Mouse (Mus musculus): ENCODE data around the gene Large1. TPM values are rescaled to one million over a fixed set of nuclear protein-coding genes. Genes with fewer than 3 reads are reported as not detected.
"Not testable (repeated sequence)": the region's sequence is repeated elsewhere in the genome, so short reads cannot be mapped to it uniquely, and the experiment has no call there.

Gene Large1
- polyA plus RNA-seq, 1 experiment from 2014 or later, result 9.6 TPM

GRCm38 (mm10) chr8:73328056-73328455, 25.3 kb downstream of the Large1 start:
- H3K4me2 ChIP-seq, result no peak overlapping the region
- no peak overlapping the region for H3K9ac ChIP-seq
- no peak overlapping the region for H3K27ac ChIP-seq
- H3K36me3 ChIP-seq, result peaks cover 10% of the 10 kb centered on the region
- ATAC-seq (ENCODE audit: insufficient number of reproducible peaks, insufficient read depth, low FRiP score, low TSS enrichment, low read depth), result no peak
- 82% methylated on average over 3 of the region's 3 CpGs for WGBS
- H3K4me1 ChIP-seq, result peaks cover 8% of the 10 kb centered on the region; the same call in 1 of the 2 replicates
- H3K9me3 ChIP-seq, result no peaks in the 10 kb centered on the region
- no peaks in the 10 kb centered on the region for H3K27me3 ChIP-seq
- H3K4me3 ChIP-seq, result no peak overlapping the region

DNA sequence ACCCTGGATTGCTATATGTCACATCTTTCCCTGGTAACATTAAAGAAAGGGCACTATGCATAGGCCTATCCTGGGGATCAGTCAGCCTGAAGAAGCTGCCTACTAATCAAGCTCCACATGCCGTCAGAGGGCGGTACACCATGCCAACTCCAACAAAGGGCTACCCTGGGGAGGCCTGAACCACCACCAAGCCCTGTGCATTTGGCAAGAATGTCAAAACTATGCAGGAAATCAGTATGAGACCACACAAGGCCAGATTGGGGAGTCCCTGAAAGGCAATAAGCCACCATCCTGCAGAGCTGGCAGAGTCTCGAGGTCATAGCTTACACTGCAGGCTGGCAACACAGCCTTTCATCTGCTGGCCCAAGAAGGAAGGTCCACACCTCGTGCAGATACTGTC, 28.7 kb downstream of the Large1 start:
- Histone ChIP-seq H3K27ac (no peak overlapping the region), H3K36me3 (no peaks in the 10 kb centered on the region), H3K4me1 (peaks cover 8% of the 10 kb centered on the region; the same call in 1 of the 2 replicates), H3K9me3 (no peaks in the 10 kb centered on the region), H3K9ac (no peak overlapping the region), H3K4me2 (no peak overlapping the region), H3K27me3 (no peaks in the 10 kb centered on the region), H3K4me3 (no peak overlapping the region)
- ATAC-seq (ENCODE audit: insufficient number of reproducible peaks, insufficient read depth, low FRiP score, low TSS enrichment, low read depth), result no peak
- 66% methylated on average over 4 of the region's 4 CpGs for WGBS

DNA sequence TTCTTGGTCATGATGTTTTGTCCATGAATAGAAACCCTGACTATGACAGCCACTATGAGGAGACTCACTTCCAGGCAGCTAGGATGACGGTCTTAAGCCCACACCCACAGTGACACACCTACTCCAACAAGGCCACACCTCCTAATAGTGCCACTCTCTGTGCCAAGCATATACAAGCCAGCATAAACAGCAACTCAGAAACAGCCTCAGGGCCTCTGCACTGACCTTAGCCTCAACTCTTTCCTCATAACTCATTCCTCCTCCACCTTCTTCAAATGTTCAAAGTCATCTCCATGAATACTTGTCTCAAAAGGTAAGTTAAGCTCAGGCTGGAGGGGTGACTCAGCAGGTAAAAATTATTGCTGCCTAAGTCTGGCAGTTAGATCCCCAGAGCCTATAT, 29.7 kb downstream of the Large1 start:
- Histone ChIP-seq H3K27ac (no peak overlapping the region), H3K9me3 (no peaks in the 10 kb centered on the region), H3K4me1 (peaks cover 8% of the 10 kb centered on the region; the same call in 1 of the 2 replicates), H3K27me3 (no peaks in the 10 kb centered on the region), H3K4me3 (no peak overlapping the region), H3K4me2 (no peak overlapping the region), H3K36me3 (no peaks in the 10 kb centered on the region), H3K9ac (no peak overlapping the region)
- no peak for ATAC-seq (ENCODE audit: insufficient number of reproducible peaks, insufficient read depth, low FRiP score, low TSS enrichment, low read depth)
- 85% methylated on average over 1 of the region's 1 CpGs for WGBS

- H3K4me3 ChIP-seq, H3K4me2 ChIP-seq, H3K27ac ChIP-seq, H3K36me3 ChIP-seq, H3K4me1 ChIP-seq, H3K27me3 ChIP-seq, H3K9me3 ChIP-seq, H3K9ac ChIP-seq: not testable (repeated sequence)
- WGBS, result 100% methylated on average over 1 of the region's 3 CpGs
- ATAC-seq (ENCODE audit: insufficient number of reproducible peaks, insufficient read depth, low FRiP score, low TSS enrichment, low read depth), result peak; percentile 88; the same call in 1 of the 2 replicates
Observed at GRCm38 (mm10) chr8:73319500-73319899, 33.8 kb downstream of the Large1 start.

DNA sequence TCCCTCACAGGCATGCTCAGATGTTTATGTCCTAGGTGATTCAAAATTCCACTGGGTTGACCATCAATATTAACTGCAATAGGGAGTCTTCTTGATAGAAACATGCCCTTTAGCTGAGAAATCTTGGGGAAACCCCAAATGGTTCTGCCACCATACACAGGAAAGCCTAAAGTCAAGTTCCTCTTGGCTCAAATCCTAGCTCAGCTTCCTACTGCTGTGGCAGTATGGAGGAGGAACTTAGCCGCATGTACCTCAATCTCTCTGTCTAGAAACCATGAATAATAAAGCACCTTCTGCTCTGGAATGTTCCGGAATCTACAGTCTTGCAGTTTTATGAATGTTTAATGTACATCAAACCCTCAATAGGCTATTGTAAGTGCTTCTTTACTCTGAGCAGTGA, 39.4 kb downstream of the Large1 start:
- Histone ChIP-seq H3K9me3 (no peaks in the 10 kb centered on the region), H3K4me3 (no peak overlapping the region), H3K27ac (no peak overlapping the region), H3K9ac (no peak overlapping the region), H3K36me3 (no peaks in the 10 kb centered on the region), H3K4me2 (no peak overlapping the region), H3K27me3 (no peaks in the 10 kb centered on the region), H3K4me1 (no peaks in the 10 kb centered on the region)
- 89% methylated on average over 2 of the region's 2 CpGs for WGBS
- no peak for ATAC-seq (ENCODE audit: insufficient number of reproducible peaks, insufficient read depth, low FRiP score, low TSS enrichment, low read depth)

DNA sequence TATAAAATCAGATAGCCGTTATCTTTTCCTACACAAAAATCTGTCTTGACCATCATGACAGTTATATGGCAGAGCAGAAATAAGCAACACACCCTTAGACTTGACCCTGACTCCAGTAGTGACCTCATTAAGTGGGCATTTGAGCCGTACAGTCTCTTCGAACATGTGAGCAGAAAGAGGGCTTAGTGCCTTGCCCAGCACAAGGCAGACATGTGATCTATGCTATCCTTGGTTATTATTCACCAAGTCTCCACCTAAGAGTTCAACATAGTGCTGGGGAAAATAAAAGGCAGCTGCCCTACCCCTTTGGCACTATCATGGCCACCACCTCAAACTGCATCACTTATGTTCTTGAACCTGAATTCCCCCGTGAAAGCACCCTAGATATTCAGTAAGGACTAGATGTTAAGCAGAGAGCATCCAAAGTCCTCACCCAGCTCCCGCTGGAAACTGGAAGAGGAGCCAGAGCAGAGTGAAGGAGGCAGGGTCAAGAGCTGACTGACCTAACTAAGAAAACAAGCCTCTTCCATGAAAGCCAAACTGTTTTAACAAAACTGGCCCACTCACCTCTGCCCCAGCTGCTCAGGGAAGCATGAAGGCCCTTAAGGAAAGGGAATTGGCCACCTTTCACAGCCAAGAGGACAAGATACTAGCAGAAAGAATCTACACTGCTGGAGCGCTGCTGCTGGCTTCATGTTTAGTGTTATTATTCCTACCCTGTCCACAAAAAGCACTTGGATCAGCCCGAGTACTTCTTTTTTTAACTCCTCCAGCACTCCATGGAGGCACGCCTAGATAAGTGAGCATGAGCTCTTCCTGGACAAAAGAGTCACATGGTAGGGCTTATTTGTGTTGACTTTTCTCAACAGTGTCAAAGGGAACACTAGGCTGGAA, 40.4 kb downstream of the Large1 start:
- no peaks in the 10 kb centered on the region for H3K4me1 ChIP-seq
- H3K9ac ChIP-seq, result no peak overlapping the region
- no peak overlapping the region for H3K4me3 ChIP-seq
- no peak for ATAC-seq (ENCODE audit: insufficient number of reproducible peaks, insufficient read depth, low FRiP score, low TSS enrichment, low read depth)
- H3K27ac ChIP-seq, result no peak overlapping the region
- H3K4me2 ChIP-seq, result no peak overlapping the region
- no peaks in the 10 kb centered on the region for H3K36me3 ChIP-seq
- no peaks in the 10 kb centered on the region for H3K9me3 ChIP-seq
- WGBS, result 75% methylated on average over 8 of the region's 8 CpGs
- no peaks in the 10 kb centered on the region for H3K27me3 ChIP-seq

DNA sequence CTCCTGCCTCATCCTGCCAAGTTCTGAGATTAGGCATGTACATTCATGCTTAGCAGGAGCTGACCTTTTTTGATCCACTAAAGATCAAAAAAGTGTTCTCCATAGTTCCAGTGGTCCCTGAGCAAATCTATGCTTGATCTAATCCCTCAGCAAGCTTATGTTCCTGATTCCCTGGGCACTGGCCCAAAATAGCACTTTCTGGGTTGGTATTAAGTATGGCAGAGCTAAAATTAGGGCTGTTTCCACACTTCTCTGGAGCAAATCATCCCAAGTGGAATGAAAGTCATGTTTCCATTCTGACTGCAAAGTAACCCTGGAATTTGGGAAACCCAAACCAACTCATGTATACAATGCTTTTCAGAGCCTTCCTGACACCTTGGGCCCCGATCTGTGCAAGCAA, 42.9 kb downstream of the Large1 start:
- 100% methylated on average over 1 of the region's 1 CpGs for WGBS
- Histone ChIP-seq H3K27ac (no peak overlapping the region), H3K4me1 (no peaks in the 10 kb centered on the region)

DNA sequence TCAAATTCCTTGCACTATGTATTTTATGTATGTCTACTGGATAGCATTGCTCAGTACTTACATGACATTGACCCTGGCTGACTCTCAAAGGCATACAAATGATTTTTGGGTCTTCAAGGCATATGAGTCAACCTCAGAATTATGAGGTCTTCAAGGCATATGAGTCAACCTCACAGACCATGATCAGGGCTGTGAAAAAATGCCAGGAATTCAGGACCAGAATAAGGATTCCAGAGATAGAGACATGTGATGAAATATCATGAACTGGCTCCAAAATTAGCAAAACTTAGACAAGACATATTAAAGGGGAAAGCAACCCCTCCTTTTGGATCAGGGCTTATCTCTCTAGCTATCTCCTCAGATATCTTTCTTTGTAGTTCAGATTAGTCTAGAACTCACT, 43.3 kb downstream of the Large1 start:
- no peak overlapping the region for H3K9ac ChIP-seq
- H3K9me3 ChIP-seq, result no peaks in the 10 kb centered on the region
- H3K36me3 ChIP-seq, result no peaks in the 10 kb centered on the region
- H3K4me3 ChIP-seq, result no peak overlapping the region
- no peaks in the 10 kb centered on the region for H3K4me1 ChIP-seq
- no peak for ATAC-seq (ENCODE audit: insufficient number of reproducible peaks, insufficient read depth, low FRiP score, low TSS enrichment, low read depth)
- H3K4me2 ChIP-seq, result no peak overlapping the region
- no peak overlapping the region for H3K27ac ChIP-seq
- no peaks in the 10 kb centered on the region for H3K27me3 ChIP-seq

More for the DNA sequence above, 42.9 kb downstream of the Large1 start:
- no peaks in the 10 kb centered on the region for H3K9me3 ChIP-seq
- no peak overlapping the region for H3K9ac ChIP-seq
- no peaks in the 10 kb centered on the region for H3K36me3 ChIP-seq
- no peak overlapping the region for H3K4me3 ChIP-seq
- H3K4me2 ChIP-seq, result no peak overlapping the region
- ATAC-seq (ENCODE audit: insufficient number of reproducible peaks, insufficient read depth, low FRiP score, low TSS enrichment, low read depth), result no peak
- H3K27me3 ChIP-seq, result no peaks in the 10 kb centered on the region

GRCm38 (mm10) chr8:73303907-73304306, 49.4 kb downstream of the Large1 start:
- H3K9me3 ChIP-seq, result no peaks in the 10 kb centered on the region
- H3K4me2 ChIP-seq, result no peak overlapping the region
- no peak for ATAC-seq (ENCODE audit: insufficient number of reproducible peaks, insufficient read depth, low FRiP score, low TSS enrichment, low read depth)
- 69% methylated on average over 4 of the region's 4 CpGs for WGBS
- no peak overlapping the region for H3K27ac ChIP-seq
- H3K36me3 ChIP-seq, result no peaks in the 10 kb centered on the region
- H3K27me3 ChIP-seq, result no peaks in the 10 kb centered on the region
- H3K4me3 ChIP-seq, result no peak overlapping the region
- H3K4me1 ChIP-seq, result peaks cover 5% of the 10 kb centered on the region; the same call in 1 of the 2 replicates
- H3K9ac ChIP-seq, result no peak overlapping the region

DNA sequence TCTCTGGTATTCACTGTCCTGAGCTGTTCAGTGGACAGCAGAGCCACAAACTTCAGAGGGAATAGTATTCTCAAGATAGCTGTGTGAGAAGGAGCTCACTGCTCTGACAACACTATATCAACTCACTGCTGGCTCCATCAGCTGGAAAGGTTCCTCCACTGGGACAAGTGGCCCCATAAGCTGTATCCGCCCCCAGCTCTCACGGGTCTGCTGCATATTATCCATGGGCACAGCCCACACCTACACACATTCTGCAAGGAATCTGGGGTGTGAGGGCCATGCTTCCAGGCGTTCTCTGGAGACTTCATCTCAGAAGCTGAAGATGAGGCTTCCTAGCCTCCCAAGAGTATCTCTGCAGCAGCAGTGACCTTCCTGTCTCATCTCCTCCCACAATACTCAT, 50.4 kb downstream of the Large1 start:
- WGBS, result 89% methylated on average over 3 of the region's 3 CpGs
- Histone ChIP-seq H3K9me3 (no peaks in the 10 kb centered on the region), H3K27ac (no peak overlapping the region), H3K4me2 (no peak overlapping the region), H3K36me3 (no peaks in the 10 kb centered on the region), H3K4me1 (peaks cover 5% of the 10 kb centered on the region; the same call in 1 of the 2 replicates), H3K27me3 (no peaks in the 10 kb centered on the region), H3K9ac (no peak overlapping the region), H3K4me3 (no peak overlapping the region)
- no peak for ATAC-seq (ENCODE audit: insufficient number of reproducible peaks, insufficient read depth, low FRiP score, low TSS enrichment, low read depth)

DNA sequence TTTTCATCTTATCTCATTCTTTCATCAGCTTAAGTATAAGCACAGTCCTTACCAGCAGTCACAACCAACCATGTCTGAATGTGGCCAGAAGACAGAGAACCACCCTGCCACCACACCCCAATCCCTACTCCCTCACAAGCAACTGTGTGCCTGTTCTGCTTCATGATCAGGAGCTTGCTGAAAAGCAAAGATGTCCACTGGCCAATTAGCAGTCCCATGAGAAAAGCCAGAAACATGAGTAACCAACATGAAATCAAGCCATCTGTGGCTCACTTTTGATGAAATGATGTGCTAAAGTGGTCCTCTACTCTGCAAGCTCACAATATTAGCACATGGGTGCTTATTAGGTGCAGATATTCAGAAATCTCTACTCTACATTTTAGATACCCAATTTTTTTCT, 57.8 kb downstream of the Large1 start:
- no peak overlapping the region for H3K9ac ChIP-seq
- no peaks in the 10 kb centered on the region for H3K9me3 ChIP-seq
- no peaks in the 10 kb centered on the region for H3K27me3 ChIP-seq
- no peak overlapping the region for H3K4me2 ChIP-seq
- H3K36me3 ChIP-seq, result no peaks in the 10 kb centered on the region
- H3K4me3 ChIP-seq, result no peak overlapping the region
- 0 out of 2 replicates have a peak, but pooled peaks cover 3% of the 10 kb centered on the region for H3K4me1 ChIP-seq
- no peak overlapping the region for H3K27ac ChIP-seq
- no peak for ATAC-seq (ENCODE audit: insufficient number of reproducible peaks, insufficient read depth, low FRiP score, low TSS enrichment, low read depth)

DNA sequence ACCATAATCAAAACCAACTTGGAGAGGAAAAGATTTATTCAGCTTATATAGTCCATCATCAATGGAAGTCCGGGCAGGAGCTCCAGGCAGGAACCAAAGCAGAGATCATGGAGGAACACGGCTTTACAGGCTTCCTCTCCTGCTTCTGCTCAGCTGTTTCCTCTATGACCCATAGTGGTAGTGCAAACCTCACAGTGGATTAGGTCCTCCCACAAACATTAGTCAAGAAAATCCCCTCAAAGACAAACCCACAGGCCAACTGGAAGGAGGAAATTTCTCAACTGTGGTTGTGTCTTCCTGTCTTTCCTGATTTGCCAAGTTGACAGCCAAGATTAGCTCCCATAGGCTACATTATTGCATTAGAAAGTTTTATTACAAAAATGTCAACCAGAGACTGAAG, 59.7 kb downstream of the Large1 start:
- no peak for ATAC-seq (ENCODE audit: insufficient number of reproducible peaks, insufficient read depth, low FRiP score, low TSS enrichment, low read depth)
- H3K4me2 ChIP-seq, result no peak overlapping the region
- H3K4me1 ChIP-seq, result 0 out of 2 replicates have a peak, but pooled peaks cover 3% of the 10 kb centered on the region
- no peaks in the 10 kb centered on the region for H3K9me3 ChIP-seq
- H3K9ac ChIP-seq, result no peak overlapping the region
- H3K27me3 ChIP-seq, result no peaks in the 10 kb centered on the region
- no peak overlapping the region for H3K4me3 ChIP-seq
- 69% methylated on average over 2 of the region's 2 CpGs for WGBS
- no peaks in the 10 kb centered on the region for H3K36me3 ChIP-seq
- no peak overlapping the region for H3K27ac ChIP-seq
